Mouse (Mus musculus) MEL (cell line): ENCODE data around the gene Tmem179. TPM values are rescaled to one million over a fixed set of nuclear protein-coding genes. Genes with fewer than 3 reads are reported as not detected.

ENCODE experiments used
- DNase-seq: peaks from one replicate; pipeline ENCODE4 v3.0.0; 2011; ENCODE audit warnings: low read depth, low spot score
- H3K27ac ChIP-seq: 2 replicates; pipeline ENCODE4 v1.5.1; 2012; ENCODE audit warnings: low read depth, mild to moderate bottlenecking, control low read depth, low read length, moderate library complexity; ENCODE audit not compliant: control insufficient read depth
- H3K27me3 ChIP-seq, 2 experiments: fragments of 150-350 bp in 1 of 2; sonication (generic) in 1 of 2; 2 replicates each; pipeline ENCODE4 v1.6.1; 2012; ENCODE audit warnings: low read length in 2 of 2, mild to moderate bottlenecking in 2 of 2, improper control_type of control experiment in 1 of 2, moderate library complexity in 1 of 2; ENCODE audit not compliant: insufficient read depth in 2 of 2, control insufficient read depth in 1 of 2
- H3K36me3 ChIP-seq, 2 experiments: 2 replicates each; pipeline ENCODE4 v1.6.1; 2012 to 2014; ENCODE audit warnings: low read length in 2 of 2, improper control_type of control experiment in 1 of 2, inconsistent platforms in 1 of 2, mild to moderate bottlenecking in 1 of 2; ENCODE audit not compliant: insufficient read depth in 2 of 2, control insufficient read depth in 1 of 2
- H3K4me1 ChIP-seq, 2 experiments: fragments of 150-350 bp in 1 of 2; sonication (generic) in 1 of 2; 2 replicates each; pipeline ENCODE4 v1.6.1; 2012; ENCODE audit warnings: low read length in 2 of 2, improper control_type of control experiment in 1 of 2, mild to moderate bottlenecking in 1 of 2; ENCODE audit not compliant: insufficient read depth in 2 of 2, control insufficient read depth in 1 of 2
- H3K4me3 ChIP-seq, 2 experiments: fragments of 150-350 bp in 1 of 2; sonication (generic) in 1 of 2; 2 replicates each; pipeline ENCODE4 v1.5.1; 2012; ENCODE audit warnings: low read depth in 2 of 2, low read length in 2 of 2, mild to moderate bottlenecking in 2 of 2, moderate library complexity in 2 of 2, control low read depth in 1 of 2, improper control_type of control experiment in 1 of 2; ENCODE audit not compliant: control insufficient read depth in 1 of 2, insufficient read depth in 1 of 2
- H3K79me2 ChIP-seq: 2 replicates; pipeline ENCODE4 v1.6.1; 2012; ENCODE audit warnings: mild to moderate bottlenecking, low read length, moderate library complexity; ENCODE audit not compliant: control insufficient read depth, poor library complexity, insufficient read depth
- H3K9ac ChIP-seq: 2 replicates; pipeline ENCODE4 v1.6.1; 2012; ENCODE audit warnings: low read depth, mild to moderate bottlenecking, control low read depth, low read length, moderate library complexity; ENCODE audit not compliant: control insufficient read depth, poor library complexity, severe bottlenecking
- H3K9me3 ChIP-seq: fragments of 150-350 bp; sonication (generic); replicated peaks from 2 replicates; pipeline ENCODE4 v1.6.1; 2012; ENCODE audit warnings: mild to moderate bottlenecking, low read length, improper control_type of control experiment, moderate library complexity; ENCODE audit not compliant: insufficient read depth
- CHD1 ChIP-seq: IDR thresholded peaks from 2 replicates; pipeline ENCODE4 v1.6.1; 2012; ENCODE audit warnings: low read depth, mild to moderate bottlenecking, inconsistent platforms, low read length, improper control_type of control experiment
- CTCF ChIP-seq, 3 experiments: IDR thresholded peaks in 2 of 3; conservative IDR thresholded peaks in 1 of 3; 2 replicates each; pipeline ENCODE4 v1.5.1; 2011 to 2012; ENCODE audit warnings: low read length in 3 of 3, low read depth in 2 of 3, mild to moderate bottlenecking in 2 of 3, improper control_type of control experiment in 1 of 3, inconsistent platforms in 1 of 3, mixed read lengths in 1 of 3, moderate library complexity in 1 of 3; ENCODE audit not compliant: control insufficient read depth in 1 of 3, insufficient read depth in 1 of 3, poor library complexity in 1 of 3, severe bottlenecking in 1 of 3
- E2F4 ChIP-seq: IDR thresholded peaks from 2 replicates; pipeline ENCODE4 v1.6.1; 2011; ENCODE audit warnings: low read depth, low read length, improper control_type of control experiment, borderline replicate concordance
- EP300 ChIP-seq, 2 experiments: IDR thresholded peaks; 2 replicates each; pipeline ENCODE4 v1.6.1; 2011; ENCODE audit warnings: improper control_type of control experiment in 2 of 2, low read length in 2 of 2, low read depth in 1 of 2, mild to moderate bottlenecking in 1 of 2
- GATA1 ChIP-seq: IDR thresholded peaks from 2 replicates; pipeline ENCODE4 v1.6.1; 2011; ENCODE audit warnings: low read depth, low read length, improper control_type of control experiment
- JUND ChIP-seq: IDR thresholded peaks from 2 replicates; pipeline ENCODE4 v1.6.1; 2011; ENCODE audit warnings: low read depth, mild to moderate bottlenecking, improper control_type of control experiment, low read length
- MAFK ChIP-seq: IDR thresholded peaks from 2 replicates; pipeline ENCODE4 v1.6.1; 2011; ENCODE audit warnings: low read depth, mild to moderate bottlenecking, low read length, improper control_type of control experiment, borderline replicate concordance
- MAZ ChIP-seq: IDR thresholded peaks from 2 replicates; pipeline ENCODE4 v1.6.1; 2012; ENCODE audit warnings: low read depth, mild to moderate bottlenecking, inconsistent platforms, low read length, improper control_type of control experiment
- MEF2A ChIP-seq: IDR thresholded peaks from 2 replicates; pipeline ENCODE4 v1.6.1; 2014; ENCODE audit warnings: low read depth, mild to moderate bottlenecking, inconsistent platforms, low read length, improper control_type of control experiment; ENCODE audit not compliant: poor library complexity, insufficient replicate concordance, severe bottlenecking; ENCODE audit errors: extremely low read depth
- MYB ChIP-seq: IDR thresholded peaks from 2 replicates; pipeline ENCODE4 v1.6.1; 2011; ENCODE audit warnings: mild to moderate bottlenecking, low read depth, low read length, improper control_type of control experiment
- NELFE ChIP-seq: IDR thresholded peaks from 2 replicates; pipeline ENCODE4 v1.6.1; 2011; ENCODE audit warnings: low read depth, low read length, improper control_type of control experiment
- NRF1 ChIP-seq: IDR thresholded peaks from 2 replicates; pipeline ENCODE4 v1.6.1; 2014; ENCODE audit warnings: low read depth, mild to moderate bottlenecking, inconsistent platforms, low read length, improper control_type of control experiment, moderate library complexity; ENCODE audit not compliant: poor library complexity, insufficient read depth, severe bottlenecking
- POLR2A ChIP-seq, 2 experiments: IDR thresholded peaks; 2 replicates each; pipeline ENCODE4 v1.6.1; 2011 to 2012; ENCODE audit warnings: low read length in 2 of 2, mild to moderate bottlenecking in 2 of 2, control low read depth in 1 of 2, improper control_type of control experiment in 1 of 2, low read depth in 1 of 2, moderate library complexity in 1 of 2; ENCODE audit not compliant: control insufficient read depth in 1 of 2, insufficient read depth in 1 of 2, poor library complexity in 1 of 2
- POLR2AphosphoS2 ChIP-seq: IDR thresholded peaks from 2 replicates; pipeline ENCODE4 v1.6.1; 2011; ENCODE audit warnings: low read length, improper control_type of control experiment
- POLR2AphosphoS5 ChIP-seq: IDR thresholded peaks from 2 replicates; pipeline ENCODE4 v1.6.1; 2012; ENCODE audit warnings: low read depth, borderline replicate concordance, mild to moderate bottlenecking, inconsistent platforms, low read length, moderate library complexity, mixed read lengths
- RAD21 ChIP-seq: IDR thresholded peaks from 2 replicates; pipeline ENCODE4 v1.6.1; 2011; ENCODE audit warnings: mild to moderate bottlenecking, low read depth, low read length, improper control_type of control experiment
- RCOR1 ChIP-seq: IDR thresholded peaks from 2 replicates; pipeline ENCODE4 v1.6.1; 2012; ENCODE audit warnings: low read depth, mild to moderate bottlenecking, inconsistent platforms, low read length, improper control_type of control experiment
- SIN3A ChIP-seq: IDR thresholded peaks from 2 replicates; pipeline ENCODE4 v1.6.1; 2012; ENCODE audit warnings: low read length, improper control_type of control experiment, inconsistent platforms
- TAL1 ChIP-seq: IDR thresholded peaks from 2 replicates; pipeline ENCODE4 v1.6.1; 2012; ENCODE audit warnings: mild to moderate bottlenecking, inconsistent platforms, low read length, moderate library complexity, mixed read lengths
- USF2 ChIP-seq, 2 experiments: IDR thresholded peaks; 2 replicates each; pipeline ENCODE4 v1.6.1; 2011 to 2012; ENCODE audit warnings: improper control_type of control experiment in 2 of 2, low read length in 2 of 2, borderline replicate concordance in 1 of 2, inconsistent platforms in 1 of 2, low read depth in 1 of 2, mild to moderate bottlenecking in 1 of 2; ENCODE audit not compliant: insufficient read depth in 1 of 2
- ZC3H11A ChIP-seq: IDR thresholded peaks from 2 replicates; pipeline ENCODE4 v1.6.1; 2012; ENCODE audit warnings: low read depth, mild to moderate bottlenecking, inconsistent platforms, low read length, improper control_type of control experiment
- ZMIZ1 ChIP-seq: IDR thresholded peaks from 2 replicates; pipeline ENCODE4 v1.6.1; 2012; ENCODE audit warnings: low read depth, mild to moderate bottlenecking, inconsistent platforms, low read length, improper control_type of control experiment, moderate library complexity
- ZNF384 ChIP-seq: IDR thresholded peaks from 2 replicates; pipeline ENCODE4 v1.6.1; 2012; ENCODE audit warnings: low read depth, mild to moderate bottlenecking, inconsistent platforms, low read length, improper control_type of control experiment
- polyA plus RNA-seq, 2 experiments: library from polyadenylated mRNA; stranded (reverse) in 1 of 2; unstranded in 1 of 2; fragments of >175 nt in 1 of 2; fragments of >200 nt in 1 of 2; gene quantifications; 2 replicates each; pipeline versions ENCODE4 v1.2.1 to v1.2.4; 2012; ENCODE audit warnings: low replicate concordance in 2 of 2, low read depth in 1 of 2; ENCODE audit not compliant: insufficient read length in 2 of 2, insufficient read depth in 1 of 2, missing spikeins in 1 of 2
- total RNA-seq: library from RNA; depleted of rRNA; stranded (reverse); fragments of 300-350 nt; gene quantifications from 2 replicates; pipeline ENCODE4 v1.2.3, GENCODE M21; 2012

Tmem179 gene
- total and polyA plus RNA-seq, 3 experiments, result 0.08 to 0.10 TPM; not detected in 1

DNA sequence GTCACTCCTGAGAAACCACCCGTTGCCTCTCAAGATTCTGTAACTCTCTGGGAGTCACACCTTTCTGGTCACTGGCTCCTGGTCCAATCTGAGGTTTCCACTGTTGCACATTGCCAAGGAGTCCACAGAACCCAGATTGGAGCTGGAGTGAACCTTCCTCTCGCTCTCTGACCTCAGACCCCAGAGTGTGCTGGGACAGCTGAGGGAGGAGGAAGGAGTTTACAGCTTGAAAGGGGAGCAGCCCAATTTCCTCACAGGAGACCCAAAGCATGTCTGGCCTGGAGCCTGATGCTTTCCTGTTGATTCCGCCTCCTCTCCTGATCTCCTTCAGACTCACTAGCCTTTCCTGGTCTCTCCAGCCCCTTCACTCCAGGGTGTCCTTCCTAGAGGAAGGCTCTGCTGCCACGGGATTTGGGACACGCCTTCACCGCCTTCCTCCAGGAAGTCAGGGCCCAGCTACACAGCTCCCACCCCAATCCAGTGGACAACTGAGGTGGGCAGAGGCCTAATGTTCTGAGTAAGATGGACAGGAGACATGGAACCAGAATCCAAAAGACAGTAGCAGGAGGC, 60.3 kb downstream of the Tmem179 start:
- DNase-seq, result no peak
- Histone ChIP-seq H3K36me3 (no peaks in the 10 kb centered on the region), H3K27me3 (peaks cover 0 to 1% of the 10 kb centered on the region in 2 experiments; a peak in 3 of 4 replicates), H3K4me3 (no peak overlapping the region), H3K9ac (no peak overlapping the region), H3K9me3 (no peaks in the 10 kb centered on the region; the same call in 1 of the 2 replicates), H3K4me1 (no peaks in the 10 kb centered on the region), H3K79me2 (no peaks in the 10 kb centered on the region), H3K27ac (no peak overlapping the region)
- TF ChIP-seq MYB (no peak), POLR2A (IDR thresholded peaks at IDR 0.05; ENCODE audit: control insufficient read depth in 1 of 2, insufficient read depth in 1 of 2, low read depth in 1 of 2, low read length in 2 of 2, poor library complexity in 1 of 2) (no peak), CHD1 (no peak), POLR2AphosphoS2 (no peak), NELFE (no peak), NRF1 (no peak), USF2 (IDR thresholded peaks at IDR 0.05; ENCODE audit: borderline replicate concordance in 1 of 2, insufficient read depth in 1 of 2, low read depth in 1 of 2, low read length in 2 of 2) (no peak), MEF2A (no peak), CTCF (IDR thresholded peaks at IDR 0.05 in 2 of 3, conservative IDR thresholded peaks at IDR 0.05 in 1 of 3; ENCODE audit: control insufficient read depth in 1 of 3, insufficient read depth in 1 of 3, low read depth in 2 of 3, low read length in 3 of 3, poor library complexity in 1 of 3, severe bottlenecking in 1 of 3) (no peak), RCOR1 (no peak)

DNA sequence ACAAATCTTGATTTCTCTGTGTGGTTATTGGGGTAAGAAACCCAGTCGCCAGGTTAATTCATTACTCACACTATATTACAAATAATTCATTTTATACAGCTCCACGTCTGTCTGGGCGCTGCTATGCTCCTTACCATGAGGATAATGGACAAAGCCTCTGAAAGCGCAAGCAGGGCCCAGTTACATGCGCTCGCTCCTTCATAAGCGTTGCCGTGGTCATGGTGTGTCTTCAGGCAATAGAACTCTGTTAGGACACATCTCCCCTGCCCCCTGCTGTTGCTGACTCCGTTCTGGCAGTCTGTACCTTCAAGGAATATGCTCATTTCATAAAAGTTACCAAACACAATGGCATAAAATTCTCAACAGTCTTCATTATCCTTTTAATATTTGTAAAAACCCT, 64.7 kb downstream of the Tmem179 start:
- Histone ChIP-seq H3K27me3 (no peaks in the 10 kb centered on the region; a peak in 2 of 4 replicates), H3K79me2 (no peaks in the 10 kb centered on the region), H3K9ac (no peak overlapping the region), H3K9me3 (no peaks in the 10 kb centered on the region; the same call in 1 of the 2 replicates), H3K4me3 (no peak overlapping the region), H3K36me3 (no peaks in the 10 kb centered on the region), H3K27ac (no peak overlapping the region), H3K4me1 (no peaks in the 10 kb centered on the region)
- no peak for TF ChIP-seq MEF2A
- TF ChIP-seq MAZ, result no peak
- TF ChIP-seq GATA1, result no peak
- no peak for TF ChIP-seq EP300 (IDR thresholded peaks at IDR 0.05; ENCODE audit: low read depth in 1 of 2, low read length in 2 of 2)
- TF ChIP-seq POLR2AphosphoS5, result no peak
- no peak for TF ChIP-seq ZMIZ1
- no peak for TF ChIP-seq JUND
- no peak for TF ChIP-seq RAD21
- TF ChIP-seq TAL1, result no peak
- TF ChIP-seq ZC3H11A, result no peak
- no peak for TF ChIP-seq SIN3A
- TF ChIP-seq MAFK, result no peak
- TF ChIP-seq USF2 (IDR thresholded peaks at IDR 0.05; ENCODE audit: borderline replicate concordance in 1 of 2, insufficient read depth in 1 of 2, low read depth in 1 of 2, low read length in 2 of 2), result no peak
- no peak for TF ChIP-seq ZNF384
- TF ChIP-seq E2F4, result no peak
- DNase-seq, result no peak
